Comparison of ENCODE assay signal across 8 mouse cellular contexts in genomic region chr10:78018797-78019203, GRCm38 (mm10). TPM values are rescaled to one million over a fixed set of nuclear protein-coding genes. Genes with fewer than 3 reads are reported as not detected.
DNase-seq lines count a peak whose midpoint lies in the region; TF ChIP-seq lines count a peak whose summit lies in the region.

No protein-coding gene starts in this region.

- no peak overlapping the region for H3K4me3 ChIP-seq in ES-E14 (ENCODE audit: insufficient read depth in 1 of 2, low read depth in 1 of 2, low read length in 2 of 2, poor library complexity in 1 of 2, severe bottlenecking in 1 of 2)
- H3K4me3 ChIP-seq in forebrain, embryonic 10.5 days = peak overlapping the region; percentile 48
- peak overlapping the region; percentile 49 for H3K4me3 ChIP-seq in layer of hippocampus, adult 2 months

- TF ChIP-seq CTCF in layer of hippocampus, adult 2 months (conservative IDR thresholded peaks at IDR 0.05) = peak; percentile 100; the same call in 1 of the 2 replicates

- H3K9ac ChIP-seq in ES-E14 (ENCODE audit: insufficient read depth, low read depth, low read length, poor library complexity, severe bottlenecking) = no peak overlapping the region

- 26% methylated on average over 19 of the region's 19 CpGs for WGBS in forebrain, embryonic 10.5 days

- H3K27me3 ChIP-seq in forebrain, embryonic 10.5 days (ENCODE audit: poor library complexity, severe bottlenecking) = no peaks in the 10 kb centered on the region

- no peak overlapping the region for H3K27ac ChIP-seq in ES-E14 (ENCODE audit: insufficient read depth, low read depth, low read length, poor library complexity, severe bottlenecking)
- H3K27ac ChIP-seq in forebrain, embryonic 10.5 days = peak overlapping the region; percentile 62; the same call in 1 of the 2 replicates
- no peak overlapping the region for H3K27ac ChIP-seq in layer of hippocampus, adult 2 months

- H3K36me3 ChIP-seq in ES-E14 (ENCODE audit: control insufficient read depth, insufficient read depth, low read length, poor library complexity, severe bottlenecking) = peaks cover 3% of the 10 kb centered on the region; the same call in 1 of the 2 replicates
- no peaks in the 10 kb centered on the region for H3K36me3 ChIP-seq in forebrain, embryonic 10.5 days (replicated peaks)

- intact Hi-C loops in heart, postnatal 14 days (cut with DNase I) = loop anchor here (10.0 kb wide), 1 partner anchor 386 kb away; no protein-coding TSS in a partner anchor

- no peaks in the 10 kb centered on the region; the same call in 1 of the 2 replicates for H3K9me3 ChIP-seq in ES-E14 (ENCODE audit: control insufficient read depth, insufficient read depth, low read depth, low read length)
- peaks cover 6% of the 10 kb centered on the region; the same call in 1 of the 2 replicates for H3K9me3 ChIP-seq in forebrain, embryonic 10.5 days

- no peak for DNase-seq in ES-E14 (ENCODE audit: low read depth, low spot score)
- peak; percentile 81 for DNase-seq in c-Kit-positive CD71-positive TER-119-negative erythroid progenitor cells, embryonic 14.5 days (ENCODE audit: low read depth)
- peak; percentile 80 for DNase-seq in forebrain, embryonic 10.5 days (ENCODE audit: extremely low spot score, low spot score)
- peak; percentile 85 to 89 for DNase-seq in heart, postnatal 14 days
- peak; percentile 58 to 85 for DNase-seq in layer of hippocampus, adult 2 months (ENCODE audit: low spot score in 2 of 2)
- peak; percentile 85 for DNase-seq in lung, postnatal 14 days
- DNase-seq in retina, adult 2 months (ENCODE audit: low read depth, low spot score) = peak; percentile 92
- peak; percentile 62 to 71 for DNase-seq in thymus, postnatal 36 days

- peaks cover 0 to 8% of the 10 kb centered on the region in 2 experiments; a peak in 1 of 4 replicates for H3K4me1 ChIP-seq in ES-E14 (ENCODE audit: control insufficient read depth in 2 of 2, insufficient read depth in 2 of 2, low read length in 2 of 2, poor library complexity in 1 of 2)
- H3K4me1 ChIP-seq in forebrain, embryonic 10.5 days = peaks cover 9% of the 10 kb centered on the region

- in situ Hi-C loops in ES-E14 (cut with MboI; ENCODE audit: low sequenced_read_pairs in 2 of 2, unreplicated experiment in 2 of 2) = no loop called here

TF ChIP-seq in ES-E14, 5 proteins besides CTCF, POLR2A, EP300 and RAD21:
- TF ChIP-seq HCFC1 (IDR thresholded peaks at IDR 0.05; ENCODE audit: borderline replicate concordance, insufficient read depth, low read length) (no peak), ZC3H11A (IDR thresholded peaks at IDR 0.05; ENCODE audit: borderline replicate concordance, low read depth, low read length) (peak; percentile 40; the same call in 1 of the 2 replicates), ZNF384 (IDR thresholded peaks at IDR 0.05; ENCODE audit: low read depth, low read length) (no peak)

RNA-seq across cellular contexts. Expression of gene Pfkl, which starts 8.9 kb away (rescaled TPM):
- total RNA-seq in ES-E14 (2012; rRNA removed) = 138 and 230 TPM in 2 replicates
- 262 and 282 TPM in 2 replicates for polyA plus RNA-seq in forebrain, embryonic 10.5 days (2016; fragmentation: Nextera tagmentation; extraction: Ambion mirVana)
- 100 to 1,000 TPM; 104 to 107 TPM for total RNA-seq in heart, postnatal 14 days (2021)
- 100 to 1,000 TPM; 232 to 233 TPM for total RNA-seq in layer of hippocampus, adult 2 months (2021)

RNA-seq across cellular contexts. Expression of gene Dnmt3l, which starts 22.9 kb away (rescaled TPM):
- total RNA-seq in ES-E14 (2012; rRNA removed) = 328 and 388 TPM in 2 replicates
- not detected in 2 replicates for polyA plus RNA-seq in forebrain, embryonic 10.5 days (2016; fragmentation: Nextera tagmentation; extraction: Ambion mirVana)
- total RNA-seq in heart, postnatal 14 days (2021) = not detected
- total RNA-seq in layer of hippocampus, adult 2 months (2021) = not detected

RNA-seq across cellular contexts. Expression of gene Aire, which starts 24.6 kb away (rescaled TPM):
- 68.3 and 88.3 TPM in 2 replicates for total RNA-seq in ES-E14 (2012; rRNA removed)
- polyA plus RNA-seq in forebrain, embryonic 10.5 days (2016; fragmentation: Nextera tagmentation; extraction: Ambion mirVana) = 0.28 and 0.33 TPM in 2 replicates
- under 1 TPM in 1 of 2 experiments, not detected in 1; 0.12 TPM for total RNA-seq in heart, postnatal 14 days (2021)
- total RNA-seq in layer of hippocampus, adult 2 months (2021) = under 1 TPM; 0.46 to 0.54 TPM

RNA-seq across cellular contexts. Expression of gene 1810043G02Rik, which starts 40.5 kb away (rescaled TPM):
- total RNA-seq in ES-E14 (2012; rRNA removed) = 7.1 and 8.4 TPM in 2 replicates
- polyA plus RNA-seq in forebrain, embryonic 10.5 days (2016; fragmentation: Nextera tagmentation; extraction: Ambion mirVana) = 33.9 and 37.4 TPM in 2 replicates
- total RNA-seq in heart, postnatal 14 days (2021) = 10 to 100 TPM in 1 of 2 experiments, 1 to 10 TPM in 1; 8.1 to 10.2 TPM
- total RNA-seq in layer of hippocampus, adult 2 months (2021) = 10 to 100 TPM; 37.1 to 44.4 TPM

RNA-seq across cellular contexts. Expression of gene Trpm2, which starts 48.4 kb away (rescaled TPM):
- 0.54 and 0.63 TPM in 2 replicates for total RNA-seq in ES-E14 (2012; rRNA removed)
- 0.53 and 0.57 TPM in 2 replicates for polyA plus RNA-seq in forebrain, embryonic 10.5 days (2016; fragmentation: Nextera tagmentation; extraction: Ambion mirVana)
- 1 to 10 TPM in 1 of 2 experiments, under 1 TPM in 1; 0.34 to 1.5 TPM for total RNA-seq in heart, postnatal 14 days (2021)
- total RNA-seq in layer of hippocampus, adult 2 months (2021) = 10 to 100 TPM; 37.4 to 41.5 TPM

Comparison
In these comparisons a context has a peak if more than half of its experiments do, and no peak if none do; other contexts are left out.
1. H3K4me3 ChIP-seq: peak in forebrain, embryonic 10.5 days (single experiment) and layer of hippocampus, adult 2 months (single experiment); none in ES-E14 (0 of 2).
2. RNA of gene Dnmt3l, which starts 22.9 kb away (total RNA-seq): 328 to 388 TPM in ES-E14; not detected in layer of hippocampus, adult 2 months and not detected in heart, postnatal 14 days; every median in the first group is over 100 times any median in the second.
3. RNA of gene Aire, which starts 24.6 kb away (total RNA-seq): 68.3 to 88.3 TPM in ES-E14; 0.46 to 0.54 TPM in layer of hippocampus, adult 2 months and 0.12 TPM in heart, postnatal 14 days; every median in the first group is over 10 times any median in the second.